Mouse (Mus musculus): ENCODE data around the gene Rexo1. TPM values are rescaled to one million over a fixed set of nuclear protein-coding genes. Genes with fewer than 3 reads are reported as not detected.
A peak's percentile ranks its signal among the peaks of the same experiment; 100 is the strongest.

Gene Rexo1
- total RNA-seq (2021) (10 to 100 TPM; 11.6 to 12.3 TPM), polyA plus RNA-seq (2012; rRNA removed) (19.5 and 19.8 TPM in 2 replicates)
- long read RNA-seq, full-length matches to known transcripts, result 19 of 28 reads
- long read RNA-seq, partial matches to known transcripts, result 3 of 28 reads
- long read RNA-seq, other reads (novel, unspliced or antisense), result 6 of 28 reads

DNA sequence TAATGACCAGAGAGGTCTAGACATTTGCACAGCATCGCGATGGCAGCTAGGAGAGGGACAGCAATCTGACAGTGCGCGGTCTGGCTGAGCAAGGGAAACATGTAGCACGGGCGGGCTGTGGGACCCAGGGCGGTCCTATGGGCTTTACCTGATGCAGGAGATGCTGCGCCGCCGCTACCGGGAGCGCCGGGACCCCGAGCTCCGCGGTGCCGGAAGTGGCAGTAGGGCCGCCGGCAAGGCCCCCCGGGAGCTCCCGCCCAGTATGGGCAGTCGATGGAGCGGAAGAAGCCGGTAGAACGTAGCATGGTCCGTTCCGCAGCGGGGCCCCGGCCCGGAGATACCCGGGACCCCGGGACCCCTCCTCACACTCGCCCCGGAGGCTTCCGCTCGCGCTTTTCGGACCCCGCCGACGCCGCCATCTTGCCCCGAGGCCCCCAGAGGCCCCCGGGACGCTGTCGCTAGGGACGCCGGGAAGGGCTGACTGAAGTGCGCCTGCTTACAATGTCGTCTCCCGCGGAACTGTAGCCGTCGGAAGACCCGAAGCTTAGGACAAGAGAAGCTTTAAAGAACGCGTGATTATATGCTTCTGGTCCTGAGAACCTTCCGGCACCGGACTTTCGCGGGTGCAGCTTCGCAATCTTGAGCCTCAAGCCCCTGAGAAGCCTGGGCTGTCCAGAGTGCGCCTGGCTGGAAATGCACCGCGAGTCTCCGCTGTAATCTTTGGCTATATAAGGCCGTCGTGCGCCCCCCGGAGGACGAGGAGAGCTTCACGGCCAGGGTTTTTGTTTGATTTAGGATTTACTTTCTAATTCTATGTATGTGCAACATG lies at the start of gene Rexo1:
TSS of gene Rexo1 (minus strand) at position 445 of the 829 bp plus-strand sequence.
- DNase-seq, result peak; percentile 94 to 95
- H3K27ac ChIP-seq, result peak within 1 kb of the TSS; percentile 99
- peak within 1 kb of the TSS; percentile 97 for H3K4me3 ChIP-seq
- TF ChIP-seq EP300 (IDR thresholded peaks at IDR 0.05; ENCODE audit: insufficient read depth, low read depth, low read length) (peak; percentile 72), POLR2A (IDR thresholded peaks at IDR 0.05; ENCODE audit: insufficient read depth, low read depth, low read length) (peak; percentile 35; the same call in 1 of the 2 replicates), CTCF (IDR thresholded peaks at IDR 0.05) (peak; percentile 94)
- intact Hi-C loops (cut with DNase I), result loop anchor here (1.0 kb wide), 1 partner anchor 115 kb away; no protein-coding TSS in a partner anchor
- H3K4me1 ChIP-seq (ENCODE audit: control insufficient read depth, insufficient read depth, low read length), result peaks cover 20% of the 10 kb centered on the region
- WGBS, result 1% methylated on average over 72 of the region's 72 CpGs
- peaks cover 24% of the 10 kb centered on the region for H3K79me2 ChIP-seq (replicated peaks; ENCODE audit: control insufficient read depth, insufficient read depth, low read length)
- H3K9ac ChIP-seq (ENCODE audit: low read depth, low read length), result peak within 1 kb of the TSS; percentile 98
- H3K36me3 ChIP-seq (ENCODE audit: control insufficient read depth, insufficient read depth, low read length), result peaks cover 5% of the 10 kb centered on the region; the same call in 1 of the 2 replicates
- no peaks in the 10 kb centered on the region for H3K27me3 ChIP-seq (ENCODE audit: control insufficient read depth, insufficient read depth, low read length)

GRCm38 (mm10) chr10:80611024-80611423 lies 49.7 kb upstream of the Rexo1 start:
- Histone ChIP-seq H3K9ac (ENCODE audit: low read depth, low read length) (no peak overlapping the region), H3K27ac (no peak overlapping the region), H3K4me3 (no peak overlapping the region), H3K27me3 (ENCODE audit: control insufficient read depth, insufficient read depth, low read length) (no peaks in the 10 kb centered on the region), H3K79me2 (replicated peaks; ENCODE audit: control insufficient read depth, insufficient read depth, low read length) (peaks cover 4% of the 10 kb centered on the region; the same call in 1 of the 2 replicates), H3K4me1 (ENCODE audit: control insufficient read depth, insufficient read depth, low read length) (no peaks in the 10 kb centered on the region), H3K36me3 (ENCODE audit: control insufficient read depth, insufficient read depth, low read length) (no peaks in the 10 kb centered on the region)
- intact Hi-C loops (cut with DNase I), result loop anchor here (1.0 kb wide), 1 partner anchor 77 kb away; no protein-coding TSS in a partner anchor
- TF ChIP-seq CTCF (IDR thresholded peaks at IDR 0.05) (peak; percentile 97), POLR2A (IDR thresholded peaks at IDR 0.05; ENCODE audit: insufficient read depth, low read depth, low read length) (no peak), EP300 (IDR thresholded peaks at IDR 0.05; ENCODE audit: insufficient read depth, low read depth, low read length) (0 out of 2 replicates have a peak, but pooled peaks have one; percentile 50)
- DNase-seq, result peak in 1 of 2 experiments; percentile 74
- 31% methylated on average over 4 of the region's 4 CpGs for WGBS

DNA sequence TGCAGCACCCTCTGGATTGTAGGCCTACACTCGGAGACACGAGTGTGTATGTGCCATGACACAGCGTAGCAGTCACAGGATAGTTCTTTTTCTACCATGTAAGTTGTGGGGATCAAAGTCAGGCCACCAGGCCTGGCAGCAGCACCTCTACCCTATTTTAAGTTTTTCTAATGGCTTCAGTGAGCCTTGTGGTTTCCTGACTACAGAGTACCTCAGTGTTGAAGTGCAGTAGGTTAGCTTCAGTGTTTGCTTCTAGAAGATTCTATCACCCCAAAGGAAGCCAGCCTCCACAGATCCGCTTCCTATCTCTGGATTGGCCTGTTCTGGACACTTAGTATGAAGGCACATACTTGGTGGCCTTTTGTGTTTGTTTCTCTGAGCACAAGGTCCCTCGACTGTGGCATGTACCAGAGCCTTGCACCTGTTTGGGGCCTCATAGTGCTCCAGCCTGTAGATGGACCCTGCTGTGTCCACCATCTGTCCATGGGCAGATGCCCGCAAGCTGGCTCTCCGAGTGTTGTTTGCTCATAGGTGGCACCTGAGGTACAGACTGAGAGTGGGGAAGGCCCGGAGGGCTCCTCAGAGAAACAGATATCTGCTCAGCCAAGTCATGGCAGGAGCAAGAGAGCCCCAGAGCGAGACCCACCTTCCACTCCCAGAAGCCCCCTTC lies 48.9 kb upstream of the Rexo1 start:
- WGBS, result 91% methylated on average over 9 of the region's 9 CpGs
- Histone ChIP-seq H3K4me1 (ENCODE audit: control insufficient read depth, insufficient read depth, low read length) (no peaks in the 10 kb centered on the region), H3K9ac (ENCODE audit: low read depth, low read length) (no peak overlapping the region), H3K27ac (no peak overlapping the region), H3K27me3 (ENCODE audit: control insufficient read depth, insufficient read depth, low read length) (no peaks in the 10 kb centered on the region), H3K4me3 (no peak overlapping the region), H3K36me3 (ENCODE audit: control insufficient read depth, insufficient read depth, low read length) (no peaks in the 10 kb centered on the region), H3K79me2 (replicated peaks; ENCODE audit: control insufficient read depth, insufficient read depth, low read length) (peaks cover 4% of the 10 kb centered on the region; the same call in 1 of the 2 replicates)
- peak in 1 of 2 experiments; percentile 20 for DNase-seq
- TF ChIP-seq CTCF (IDR thresholded peaks at IDR 0.05), result no peak
- TF ChIP-seq POLR2A (IDR thresholded peaks at IDR 0.05; ENCODE audit: insufficient read depth, low read depth, low read length), result no peak
- TF ChIP-seq EP300 (IDR thresholded peaks at IDR 0.05; ENCODE audit: insufficient read depth, low read depth, low read length), result no peak
- intact Hi-C loops (cut with DNase I), result no loop called here

GRCm38 (mm10) chr10:80609269-80609924 lies 48.0 kb upstream of the Rexo1 start:
- intact Hi-C loops (cut with DNase I), result no loop called here
- H3K9ac ChIP-seq (ENCODE audit: low read depth, low read length), result no peak overlapping the region
- TF ChIP-seq POLR2A (IDR thresholded peaks at IDR 0.05; ENCODE audit: insufficient read depth, low read depth, low read length) (no peak), EP300 (IDR thresholded peaks at IDR 0.05; ENCODE audit: insufficient read depth, low read depth, low read length) (no peak), CTCF (IDR thresholded peaks at IDR 0.05) (no peak)
- no peak overlapping the region for H3K27ac ChIP-seq
- WGBS, result 85% methylated on average over 10 of the region's 10 CpGs
- peaks cover 7% of the 10 kb centered on the region for H3K79me2 ChIP-seq (replicated peaks; ENCODE audit: control insufficient read depth, insufficient read depth, low read length)
- H3K36me3 ChIP-seq (ENCODE audit: control insufficient read depth, insufficient read depth, low read length), result no peaks in the 10 kb centered on the region
- no peaks in the 10 kb centered on the region for H3K27me3 ChIP-seq (ENCODE audit: control insufficient read depth, insufficient read depth, low read length)
- no peaks in the 10 kb centered on the region for H3K4me1 ChIP-seq (ENCODE audit: control insufficient read depth, insufficient read depth, low read length)
- no peak overlapping the region for H3K4me3 ChIP-seq
- DNase-seq, result no peak

DNA sequence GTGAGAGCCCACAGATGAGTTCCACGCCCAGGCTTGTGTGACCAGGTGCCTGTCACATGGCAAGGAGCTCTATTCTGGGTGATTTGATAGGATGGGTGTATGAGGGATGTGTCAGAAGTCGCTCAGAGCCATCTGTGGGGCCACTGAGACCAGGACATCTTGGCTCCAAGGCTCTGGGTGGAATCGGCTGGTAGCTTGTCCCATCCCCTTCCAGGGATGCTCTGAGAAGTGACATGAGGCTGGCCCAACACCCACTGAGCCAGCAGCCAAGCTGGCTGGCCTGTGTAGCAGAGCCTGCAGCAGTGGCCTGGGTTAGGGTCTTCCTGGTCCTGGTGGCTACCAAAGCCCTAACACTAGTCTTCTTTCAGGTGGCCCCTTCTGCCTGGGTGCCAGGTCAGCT lies 47.1 kb upstream of the Rexo1 start:
- no peak overlapping the region for H3K9ac ChIP-seq (ENCODE audit: low read depth, low read length)
- no peaks in the 10 kb centered on the region for H3K36me3 ChIP-seq (ENCODE audit: control insufficient read depth, insufficient read depth, low read length)
- H3K27ac ChIP-seq, result no peak overlapping the region
- H3K79me2 ChIP-seq (replicated peaks; ENCODE audit: control insufficient read depth, insufficient read depth, low read length), result peaks cover 7% of the 10 kb centered on the region
- intact Hi-C loops (cut with DNase I), result no loop called here
- no peak for TF ChIP-seq POLR2A (IDR thresholded peaks at IDR 0.05; ENCODE audit: insufficient read depth, low read depth, low read length)
- no peak for TF ChIP-seq CTCF (IDR thresholded peaks at IDR 0.05)
- no peak for TF ChIP-seq EP300 (IDR thresholded peaks at IDR 0.05; ENCODE audit: insufficient read depth, low read depth, low read length)
- 89% methylated on average over 3 of the region's 3 CpGs for WGBS
- DNase-seq, result no peak
- H3K4me1 ChIP-seq (ENCODE audit: control insufficient read depth, insufficient read depth, low read length), result peaks cover 3% of the 10 kb centered on the region
- no peak overlapping the region for H3K4me3 ChIP-seq
- H3K27me3 ChIP-seq (ENCODE audit: control insufficient read depth, insufficient read depth, low read length), result no peaks in the 10 kb centered on the region
